ENCODE assay signal across 9 mouse cellular contexts in genomic region chr19:23015516-23015915, GRCm38 (mm10).
DNase-seq lines count a peak whose midpoint lies in the region; ATAC-seq and TF ChIP-seq lines count a peak whose summit lies in the region.
"Had no signal": no experiment of that assay in that cellular context is flagged by ENCODE, and none has a peak within 500 bp of the region (broad histone marks: within the 10 kb centered on the region; RNA-seq: fewer than 3 reads in every experiment).

No protein-coding gene starts in this region.

- no peaks in the 10 kb centered on the region for H3K36me3 ChIP-seq in heart, postnatal 0 days (replicated peaks; ENCODE audit: control insufficient read depth, insufficient read depth, low read length)
- no peaks in the 10 kb centered on the region for H3K36me3 ChIP-seq in hindbrain, embryonic 14.5 days (replicated peaks; ENCODE audit: control insufficient read depth, insufficient read depth)
- H3K36me3 ChIP-seq: limb, embryonic 12.5 days had no signal

- in situ Hi-C loops in Patski (cut with MboI; ENCODE audit: low pct_unique_long_range_greater_than_20kb), result loop anchor here (10.0 kb wide), 1 partner anchor 109 kb away; no protein-coding TSS in a partner anchor

- CTCF ChIA-PET in Patski (lab: Charles Lee), result interaction anchor here (0.6 to 1.9 kb wide), 9 partner anchors 9 to 210 kb away, joined by 3 to 8 read pairs (median 3); no protein-coding TSS in a partner anchor

- H3K9ac ChIP-seq in heart, postnatal 0 days (replicated peaks; ENCODE audit: low read depth, low read length), result no peak overlapping the region
- no peak overlapping the region for H3K9ac ChIP-seq in hindbrain, embryonic 14.5 days
- H3K9ac ChIP-seq: limb, embryonic 12.5 days had no signal

- no peak overlapping the region for H3K4me3 ChIP-seq in left cerebral cortex, adult 2 months
- no peak overlapping the region for H3K4me3 ChIP-seq in heart, postnatal 0 days (ENCODE audit: low read depth, low read length)
- H3K4me3 ChIP-seq in hindbrain, embryonic 14.5 days (replicated peaks; ENCODE audit: low read length), result no peak overlapping the region
- H3K4me3 ChIP-seq: limb, embryonic 12.5 days had no signal

- H3K27me3 ChIP-seq in Patski, result no peaks in the 10 kb centered on the region
- H3K27me3 ChIP-seq in heart, postnatal 0 days (ENCODE audit: control insufficient read depth, insufficient read depth, low read length), result no peaks in the 10 kb centered on the region
- H3K27me3 ChIP-seq in hindbrain, embryonic 14.5 days (ENCODE audit: control insufficient read depth, insufficient read depth, low read length), result no peaks in the 10 kb centered on the region
- H3K27me3 ChIP-seq: limb, embryonic 12.5 days had no signal

- TF ChIP-seq CTCF in left cerebral cortex, adult 2 months (IDR thresholded peaks at IDR 0.05), result peak; percentile 57
- peak; percentile 75 for TF ChIP-seq CTCF in Patski (IDR thresholded peaks at IDR 0.05)
- TF ChIP-seq CTCF in heart, postnatal 0 days (IDR thresholded peaks at IDR 0.05; ENCODE audit: low read depth), result peak; percentile 62

- ATAC-seq in Patski, result peak; percentile 73
- ATAC-seq in cerebellum, adult (ENCODE audit: insufficient number of reproducible peaks, low FRiP score, low TSS enrichment), result 0 out of 2 replicates have a peak, but pooled peaks have one; percentile 55
- ATAC-seq in heart, postnatal 0 days (ENCODE audit: insufficient read depth, low read depth), result no peak
- no peak for ATAC-seq in hindbrain, embryonic 14.5 days (ENCODE audit: low FRiP score)

- no peak overlapping the region for H3K4me2 ChIP-seq in heart, postnatal 0 days (ENCODE audit: low read depth, low read length)
- H3K4me2 ChIP-seq in hindbrain, embryonic 14.5 days (replicated peaks), result no peak overlapping the region
- H3K4me2 ChIP-seq: limb, embryonic 12.5 days had no signal

- WGBS in heart, postnatal 0 days, result 50% methylated on average over 3 of the region's 3 CpGs
- 45% methylated on average over 3 of the region's 3 CpGs for WGBS in hindbrain, embryonic 14.5 days

- DNase-seq in left cerebral cortex, adult 2 months (ENCODE audit: extremely low spot score in 1 of 2, low spot score in 2 of 2), result no peak
- no peak for DNase-seq in left cerebral cortex, adult 8-10 months (ENCODE audit: low spot score in 2 of 2)
- DNase-seq in Patski (ENCODE audit: low read depth, low spot score), result no peak
- peak; percentile 36 for DNase-seq in heart, postnatal 0 days (ENCODE audit: low spot score)
- peak; percentile 55 to 60 for DNase-seq in lung, postnatal 4 days
- no peak for DNase-seq in frontal cortex, postnatal 25 days (ENCODE audit: low spot score in 2 of 2)
- DNase-seq in hindbrain, embryonic 14.5 days (ENCODE audit: low spot score), result no peak

- no peaks in the 10 kb centered on the region for H3K4me1 ChIP-seq in heart, postnatal 0 days (ENCODE audit: control insufficient read depth, insufficient read depth)
- H3K4me1 ChIP-seq in hindbrain, embryonic 14.5 days (replicated peaks; ENCODE audit: control insufficient read depth, insufficient read depth, low read length), result no peaks in the 10 kb centered on the region
- H3K4me1 ChIP-seq: limb, embryonic 12.5 days had no signal

- H3K9me3 ChIP-seq in heart, postnatal 0 days (replicated peaks; ENCODE audit: control insufficient read depth, low read length), result 0 out of 2 replicates have a peak, but pooled peaks cover 4% of the 10 kb centered on the region
- peaks cover 4% of the 10 kb centered on the region for H3K9me3 ChIP-seq in hindbrain, embryonic 14.5 days (ENCODE audit: control insufficient read depth, low read length)
- H3K9me3 ChIP-seq: limb, embryonic 12.5 days had no signal

- intact Hi-C loops in left cerebral cortex, adult 2 months (cut with DNase I), result no loop called here

- POLR2A ChIA-PET in Patski (lab: Charles Lee), result interaction anchor here (0.6 kb wide), 1 partner anchor 74 kb away, joined by 4 read pairs; no protein-coding TSS in a partner anchor

- no peak for TF ChIP-seq EP300 in heart, postnatal 0 days (IDR thresholded peaks at IDR 0.05; ENCODE audit: low read depth)

- no peak overlapping the region for H3K27ac ChIP-seq in left cerebral cortex, adult 2 months
- H3K27ac ChIP-seq in heart, postnatal 0 days (ENCODE audit: low read depth), result no peak overlapping the region
- H3K27ac ChIP-seq in hindbrain, embryonic 14.5 days, result no peak overlapping the region
- H3K27ac ChIP-seq: limb, embryonic 12.5 days had no signal

Comparison
In these comparisons a context has a peak if more than half of its experiments do, and no peak if none do; other contexts are left out.
1. DNase-seq: peak in heart, postnatal 0 days (single experiment) and lung, postnatal 4 days (2 of 2); none in left cerebral cortex, adult 2 months (0 of 2), left cerebral cortex, adult 8-10 months (0 of 2), Patski (single experiment), frontal cortex, postnatal 25 days (0 of 2) and hindbrain, embryonic 14.5 days (single experiment).
2. ATAC-seq: peak in Patski (single experiment) and cerebellum, adult (single experiment); none in heart, postnatal 0 days (single experiment) and hindbrain, embryonic 14.5 days (single experiment).
3. Peak in every context shown above with its lines, with median percentiles within 50 percentile points of each other: CTCF ChIP-seq.